Mouse (Mus musculus) activated CD4-positive, CD25-positive, alpha-beta regulatory T cell, adult 9 weeks (primary cell): ENCODE results near the gene Olfr16. TPM values are rescaled to one million over a fixed set of nuclear protein-coding genes. Genes with fewer than 3 reads are reported as not detected.

Source experiments
- polyA plus RNA-seq: library from polyadenylated mRNA; unstranded; fragments of 100-300 nt; shearing (Covaris generic); gene quantifications from one replicate; pipeline ENCODE4 v1.2.1, GENCODE M21; 2017

Gene Olfr16
- polyA plus RNA-seq: not detected

GRCm38 (mm10) chr1:172950160-172950559 lies at the start of gene Olfr16:
Olfr16 (plus strand) TSS chr1:172950409.

Other genes starting within 250 kb of the Olfr16 start
- not detected for gene Apcs, start 55.4 kb upstream of the Olfr16 start, polyA plus RNA-seq
- not detected for gene Olfr1408, start 187.0 kb downstream of the Olfr16 start, polyA plus RNA-seq
- gene Olfr1406, start 240.2 kb downstream of the Olfr16 start, polyA plus RNA-seq: not detected
- gene Olfr218, start 247.4 kb downstream of the Olfr16 start, polyA plus RNA-seq: not detected